Mouse (Mus musculus) heart, postnatal 0 days (tissue): ENCODE results near the gene 4933416C03Rik. TPM values are rescaled to one million over a fixed set of nuclear protein-coding genes. Genes with fewer than 3 reads are reported as not detected.

Experiments
- ATAC-seq: fragments of 200-750 bp; cut with Nextera tagmentation; 2 replicates; pipeline ENCODE4 v1.8.0; 2017; ENCODE audit warnings: low read depth, moderate number of reproducible peaks, moderate library complexity; ENCODE audit not compliant: insufficient read depth
- DNase-seq: peaks from one replicate; pipeline ENCODE4 v3.0.0-alpha.2; 2016; ENCODE audit warnings: low spot score
- H3K27ac ChIP-seq: fragments of 300-500 bp; sonication (generic); 2 replicates; pipeline ENCODE4 v1.5.1; 2014; ENCODE audit warnings: low read depth, mild to moderate bottlenecking
- H3K27me3 ChIP-seq: fragments of 300-500 bp; sonication (generic); 2 replicates; pipeline ENCODE4 v1.6.1; 2014; ENCODE audit warnings: low read length, mixed read lengths; ENCODE audit not compliant: control insufficient read depth, insufficient read depth
- H3K36me3 ChIP-seq: fragments of 300-500 bp; sonication (generic); replicated peaks from 2 replicates; pipeline ENCODE4 v1.6.1; 2014; ENCODE audit warnings: low read length, mixed read lengths; ENCODE audit not compliant: control insufficient read depth, insufficient read depth
- H3K4me1 ChIP-seq: fragments of 300-500 bp; sonication (generic); 2 replicates; pipeline ENCODE4 v1.6.1; 2014; ENCODE audit warnings: antibody characterized with exemption; ENCODE audit not compliant: control insufficient read depth, insufficient read depth
- H3K4me2 ChIP-seq: fragments of 300-500 bp; sonication (generic); 2 replicates; pipeline ENCODE4 v1.6.1; 2014; ENCODE audit warnings: low read depth, mild to moderate bottlenecking, low read length, moderate library complexity
- H3K4me3 ChIP-seq: fragments of 300-500 bp; sonication (generic); 2 replicates; pipeline ENCODE4 v1.5.1; 2014; ENCODE audit warnings: low read depth, low read length
- H3K9ac ChIP-seq: fragments of 300-500 bp; sonication (generic); replicated peaks from 2 replicates; pipeline ENCODE4 v1.6.1; 2014; ENCODE audit warnings: low read depth, low read length, mixed read lengths
- H3K9me3 ChIP-seq: fragments of 300-500 bp; sonication (generic); replicated peaks from 2 replicates; pipeline ENCODE4 v1.6.1; 2016; ENCODE audit warnings: low read length; ENCODE audit not compliant: control insufficient read depth
- CTCF ChIP-seq: IDR thresholded peaks from 2 replicates; pipeline ENCODE4 v1.5.1; 2016; ENCODE audit warnings: antibody characterized with exemption, control low read depth, low read depth
- EP300 ChIP-seq: IDR thresholded peaks from 2 replicates; pipeline ENCODE4 v1.6.1; 2016; ENCODE audit warnings: antibody characterized with exemption, low read depth
- WGBS: fragments of 180-500 bp; shearing (Covaris S2); extraction: QIAGEN DNeasy Blood & Tissue Kit; methylation state at CpG from one replicate; pipeline ENCODE4 v1.1.7; 2014; 5-methylcytosine and 5-hydroxymethylcytosine counted together
- polyA plus RNA-seq: library from polyadenylated mRNA; unstranded; fragments of >200 nt; fragmentation: Nextera tagmentation; extraction: Ambion mirVana; gene quantifications from 2 replicates; pipeline ENCODE4 v1.2.1, GENCODE M21; 2015
- total RNA-seq: library from RNA; depleted of rRNA; stranded (reverse); fragments of >200 nt; gene quantifications from 2 replicates; pipeline ENCODE4 v1.2.3, GENCODE M21; 2014; ENCODE audit warnings: low replicate concordance

4933416C03Rik gene
- total and polyA plus RNA-seq, 2 experiments from 2014 or later: not detected

DNA sequence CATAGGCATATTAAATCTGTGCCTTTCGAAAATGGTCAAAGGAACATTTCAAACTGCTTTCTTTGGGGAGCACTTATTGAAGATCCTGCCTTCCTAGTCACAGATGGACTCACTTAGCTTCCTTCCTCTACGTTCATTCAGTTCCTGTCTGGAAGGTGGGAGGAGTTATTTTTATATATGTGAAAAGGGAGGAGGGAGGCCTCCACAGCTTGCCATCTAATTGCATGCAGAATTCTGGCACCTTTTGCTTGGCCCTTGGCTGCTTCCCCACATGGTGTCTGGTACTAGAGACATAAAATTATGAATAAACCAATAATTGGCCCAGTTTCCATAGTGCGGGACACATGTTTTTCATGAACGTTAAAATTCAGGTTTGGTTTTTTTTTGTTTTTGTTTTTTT is 5.5 kb downstream of the 4933416C03Rik start:
- no peak for ATAC-seq
- Histone ChIP-seq H3K4me2 (no peak overlapping the region), H3K4me3 (no peak overlapping the region), H3K9ac (no peak overlapping the region), H3K9me3 (no peaks in the 10 kb centered on the region), H3K27ac (no peak overlapping the region), H3K27me3 (no peaks in the 10 kb centered on the region), H3K4me1 (no peaks in the 10 kb centered on the region), H3K36me3 (no peaks in the 10 kb centered on the region)
- DNase-seq: no peak
- TF ChIP-seq CTCF (no peak), EP300 (no peak)
- 56% methylated on average over 4 of the region's 4 CpGs for WGBS

DNA sequence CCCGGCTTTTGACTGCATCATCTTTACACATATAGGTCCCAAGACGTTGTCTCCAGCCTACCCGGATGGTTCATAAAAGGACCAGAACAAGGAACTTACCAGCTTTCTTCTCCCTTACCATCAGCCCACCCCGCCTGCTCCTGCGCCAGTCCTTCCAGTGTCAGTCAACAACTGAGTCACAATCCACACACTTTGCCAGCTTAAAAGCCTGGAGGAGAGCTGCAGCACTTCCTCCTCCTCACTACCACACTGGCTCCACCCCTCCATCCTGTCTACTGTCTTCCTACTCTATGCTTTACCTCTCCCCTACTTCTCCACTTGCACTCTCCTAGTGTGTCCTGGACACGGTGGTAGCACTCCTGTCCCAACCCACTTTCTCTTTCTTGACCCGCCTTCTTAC is 15.2 kb downstream of the 4933416C03Rik start:
- Histone ChIP-seq H3K4me3 (no peak overlapping the region), H3K4me2 (no peak overlapping the region), H3K4me1 (no peaks in the 10 kb centered on the region), H3K9me3 (no peaks in the 10 kb centered on the region), H3K27ac (no peak overlapping the region), H3K27me3 (no peaks in the 10 kb centered on the region), H3K9ac (no peak overlapping the region), H3K36me3 (no peaks in the 10 kb centered on the region)
- no peak for ATAC-seq
- TF ChIP-seq CTCF (no peak), EP300 (no peak)
- no peak for DNase-seq
- 77% methylated on average over 7 of the region's 7 CpGs for whole genome bisulfite sequencing

DNA sequence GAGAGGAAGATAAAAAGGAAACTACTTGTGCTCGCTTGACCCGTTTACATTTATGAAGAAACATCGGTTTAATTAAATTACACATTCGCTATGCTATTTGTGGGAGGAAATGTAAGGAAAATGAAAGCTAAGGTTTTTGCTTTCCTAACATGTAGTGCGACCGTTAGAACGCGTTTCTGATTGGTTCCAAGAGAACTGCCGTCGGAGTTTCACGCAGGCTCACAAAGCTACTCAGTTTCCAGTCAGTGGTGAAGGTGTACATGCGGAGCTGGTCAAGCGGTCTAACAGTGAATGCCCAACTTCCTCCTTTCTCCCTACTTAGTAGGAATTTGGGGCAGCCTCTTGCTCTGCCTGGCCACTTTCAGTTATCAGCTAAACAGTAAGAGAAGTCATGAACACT is 17.3 kb downstream of the 4933416C03Rik start:
- Histone ChIP-seq H3K27me3 (no peaks in the 10 kb centered on the region), H3K9ac (no peak overlapping the region), H3K4me2 (no peak overlapping the region), H3K36me3 (no peaks in the 10 kb centered on the region), H3K9me3 (no peaks in the 10 kb centered on the region), H3K4me3 (no peak overlapping the region), H3K4me1 (no peaks in the 10 kb centered on the region), H3K27ac (no peak overlapping the region)
- DNase-seq (no peak), ATAC-seq (no peak)
- TF ChIP-seq EP300: no peak
- TF ChIP-seq CTCF: no peak
- WGBS: 88% methylated on average over 13 of the region's 13 CpGs

DNA sequence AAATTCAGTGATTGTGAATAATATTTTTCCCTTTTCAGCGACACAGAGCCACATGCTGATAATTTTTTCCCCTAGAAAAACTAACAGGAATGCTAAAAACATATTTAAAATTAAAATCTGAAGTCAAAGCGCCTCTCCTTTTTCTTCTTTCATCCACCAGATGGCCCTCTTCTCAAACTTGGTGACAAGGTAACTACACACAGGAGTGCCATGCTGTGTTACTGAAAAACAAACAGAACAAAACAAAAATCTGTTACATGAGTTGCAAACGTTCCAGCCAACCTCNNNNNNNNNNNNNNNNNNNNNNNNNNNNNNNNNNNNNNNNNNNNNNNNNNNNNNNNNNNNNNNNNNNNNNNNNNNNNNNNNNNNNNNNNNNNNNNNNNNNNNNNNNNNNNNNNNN is 29.8 kb downstream of the 4933416C03Rik start:
- WGBS: 22% methylated on average over 3 of the region's 3 CpGs
- no peak overlapping the region for H3K9ac ChIP-seq
- no peak for TF ChIP-seq EP300
- peak; percentile 46 for TF ChIP-seq CTCF
- ATAC-seq (no peak), DNase-seq (peak; percentile 11)
- no peak overlapping the region for H3K27ac ChIP-seq
- no peak overlapping the region for H3K4me3 ChIP-seq
- no peak overlapping the region for H3K4me2 ChIP-seq
- H3K9me3 ChIP-seq: no peaks in the 10 kb centered on the region
- H3K4me1 ChIP-seq: no peaks in the 10 kb centered on the region
- no peaks in the 10 kb centered on the region for H3K36me3 ChIP-seq
- no peaks in the 10 kb centered on the region for H3K27me3 ChIP-seq

DNA sequence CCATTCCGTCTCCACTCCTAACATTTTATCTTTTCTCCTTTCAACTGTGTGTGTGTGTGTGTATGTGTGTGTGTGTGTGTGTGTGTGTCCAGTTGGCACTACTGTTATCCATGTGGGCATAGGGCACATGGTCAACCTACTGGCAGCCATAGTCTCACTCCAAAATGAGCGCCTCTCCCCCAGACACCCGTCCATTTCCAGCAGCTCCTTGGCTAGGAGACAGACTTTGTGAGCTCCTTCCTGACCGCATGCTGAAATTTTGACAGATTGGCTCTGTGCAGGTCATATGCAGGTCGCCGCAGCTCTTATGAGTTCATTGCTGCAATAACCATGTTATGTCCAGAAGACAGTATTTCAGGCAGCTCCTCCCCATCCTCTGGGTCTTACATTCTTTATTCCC is 32.9 kb downstream of the 4933416C03Rik start:
- H3K9ac ChIP-seq: no peak overlapping the region
- H3K4me2 ChIP-seq: no peak overlapping the region
- H3K27me3 ChIP-seq: no peaks in the 10 kb centered on the region
- no peak for TF ChIP-seq EP300
- TF ChIP-seq CTCF: no peak
- H3K4me3 ChIP-seq: no peak overlapping the region
- no peak overlapping the region for H3K27ac ChIP-seq
- no peaks in the 10 kb centered on the region for H3K4me1 ChIP-seq
- DNase-seq (no peak), ATAC-seq (no peak)
- WGBS: 71% methylated on average over 6 of the region's 6 CpGs
- H3K9me3 ChIP-seq: no peaks in the 10 kb centered on the region
- H3K36me3 ChIP-seq: no peaks in the 10 kb centered on the region

DNA sequence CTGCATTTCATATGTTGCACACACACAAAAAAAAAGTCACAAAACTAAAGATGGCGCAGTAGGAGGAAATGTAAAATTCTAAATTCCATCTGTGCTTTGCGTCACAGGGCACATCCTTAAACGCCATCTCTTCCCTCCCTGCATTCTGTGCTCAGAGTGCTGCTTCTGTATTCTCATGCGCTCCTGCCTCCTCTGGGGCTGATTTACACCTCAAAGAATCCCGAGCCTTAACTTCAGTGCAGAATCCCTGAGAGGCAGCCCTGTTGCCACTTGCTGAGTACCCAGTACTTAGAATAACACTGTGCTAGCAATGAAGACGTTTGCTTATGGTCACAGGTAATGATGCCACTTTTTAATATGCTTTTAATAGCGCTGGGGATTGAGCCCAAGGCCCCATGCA is 34.3 kb downstream of the 4933416C03Rik start:
- no peak overlapping the region for H3K4me2 ChIP-seq
- no peaks in the 10 kb centered on the region for H3K27me3 ChIP-seq
- no peaks in the 10 kb centered on the region for H3K36me3 ChIP-seq
- H3K4me3 ChIP-seq: no peak overlapping the region
- H3K27ac ChIP-seq: no peak overlapping the region
- DNase-seq (no peak), ATAC-seq (no peak)
- no peaks in the 10 kb centered on the region for H3K4me1 ChIP-seq
- TF ChIP-seq EP300 (no peak), CTCF (no peak)
- H3K9me3 ChIP-seq: no peaks in the 10 kb centered on the region
- WGBS: 41% methylated on average over 7 of the region's 7 CpGs
- H3K9ac ChIP-seq: no peak overlapping the region
